Mouse (Mus musculus) liver, embryonic 14.5 days (tissue): ENCODE results near the gene Wasl.

Experiments
- CTCF ChIP-seq: IDR thresholded peaks from 2 replicates; pipeline ENCODE4 v1.5.1; 2016; ENCODE audit warnings: antibody characterized with exemption, low read depth, control low read depth
- EP300 ChIP-seq: IDR thresholded peaks from 2 replicates; pipeline ENCODE4 v1.6.1; 2016; ENCODE audit warnings: antibody characterized with exemption, low read depth

GRCm38 (mm10) chr6:24651538-24651937 lies 13.3 kb downstream of the Wasl start:
- TF ChIP-seq CTCF (no peak), EP300 (no peak)
